Mouse (Mus musculus): ENCODE data around the gene Tatdn2. TPM values are rescaled to one million over a fixed set of nuclear protein-coding genes. Genes with fewer than 3 reads are reported as not detected.
"Not testable (repeated sequence)": the region's sequence is repeated elsewhere in the genome, so short reads cannot be mapped to it uniquely, and the experiment has no call there.

Tatdn2 gene
- polyA plus RNA-seq, 1 experiment from 2014 or later, result 1.0 TPM

- Histone ChIP-seq H3K4me3 (replicated peaks) (peak overlapping the region; percentile 61), H3K4me2 (peak overlapping the region; percentile 67), H3K27ac (peak overlapping the region; percentile 98), H3K4me1 (replicated peaks) (peaks cover 83% of the 10 kb centered on the region), H3K36me3 (peaks cover 40% of the 10 kb centered on the region), H3K27me3 (no peaks in the 10 kb centered on the region), H3K9ac (peak overlapping the region; percentile 84), H3K9me3 (replicated peaks) (no peaks in the 10 kb centered on the region)
- DNase-seq (peak; percentile 91), ATAC-seq (ENCODE audit: low read depth) (peak; percentile 95)
- 1% methylated on average over 14 of the region's 14 CpGs for WGBS (ENCODE audit: insufficient replicate concordance)
Measured at GRCm38 (mm10) chr6:113690400-113691083, 6.3 kb upstream of the Tatdn2 start.

- ATAC-seq (ENCODE audit: low read depth) (no peak; the same call in 1 of the 2 replicates), DNase-seq (no peak)
- Histone ChIP-seq H3K4me3 (replicated peaks) (peak overlapping the region; percentile 61), H3K4me2 (peak overlapping the region; percentile 67), H3K4me1 (replicated peaks) (peaks cover 85% of the 10 kb centered on the region), H3K36me3 (peaks cover 40% of the 10 kb centered on the region), H3K27ac (peak overlapping the region; percentile 98), H3K27me3 (no peaks in the 10 kb centered on the region), H3K9ac (peak overlapping the region; percentile 84), H3K9me3 (replicated peaks) (no peaks in the 10 kb centered on the region)
- WGBS (ENCODE audit: insufficient replicate concordance), result 30% methylated on average over 4 of the region's 4 CpGs
Measured at GRCm38 (mm10) chr6:113691084-113691462, 5.8 kb upstream of the Tatdn2 start.

- H3K27me3 ChIP-seq, result no peaks in the 10 kb centered on the region
- H3K4me1 ChIP-seq (replicated peaks), result peaks cover 82% of the 10 kb centered on the region
- no peak for ATAC-seq (ENCODE audit: low read depth)
- H3K9ac ChIP-seq, result peak overlapping the region; percentile 70
- H3K4me2 ChIP-seq, result peak overlapping the region; percentile 67
- WGBS (ENCODE audit: insufficient replicate concordance), result 67% methylated on average over 5 of the region's 5 CpGs
- no peaks in the 10 kb centered on the region for H3K9me3 ChIP-seq (replicated peaks)
- H3K36me3 ChIP-seq, result peaks cover 37% of the 10 kb centered on the region
- no peak for DNase-seq
- H3K27ac ChIP-seq, result peak overlapping the region; percentile 73
- peak overlapping the region; percentile 61 for H3K4me3 ChIP-seq (replicated peaks)
Measured at GRCm38 (mm10) chr6:113692661-113693133, 4.2 kb upstream of the Tatdn2 start.

GRCm38 (mm10) chr6:113693377-113693776 lies 3.5 kb upstream of the Tatdn2 start:
- 59% methylated on average over 5 of the region's 5 CpGs for WGBS (ENCODE audit: insufficient replicate concordance)
- peak overlapping the region; percentile 67 for H3K4me2 ChIP-seq
- no peaks in the 10 kb centered on the region for H3K27me3 ChIP-seq
- peak overlapping the region; percentile 61 for H3K4me3 ChIP-seq (replicated peaks)
- no peaks in the 10 kb centered on the region for H3K9me3 ChIP-seq (replicated peaks)
- peaks cover 85% of the 10 kb centered on the region for H3K4me1 ChIP-seq (replicated peaks)
- DNase-seq (no peak), ATAC-seq (ENCODE audit: low read depth) (no peak)
- peak overlapping the region; percentile 73 for H3K27ac ChIP-seq
- peaks cover 37% of the 10 kb centered on the region for H3K36me3 ChIP-seq
- H3K9ac ChIP-seq, result peak overlapping the region; percentile 70

GRCm38 (mm10) chr6:113695203-113695602 lies 1.6 kb upstream of the Tatdn2 start:
- no peaks in the 10 kb centered on the region for H3K9me3 ChIP-seq (replicated peaks)
- H3K27ac ChIP-seq, result peak overlapping the region; percentile 90
- ATAC-seq (ENCODE audit: low read depth) (no peak), DNase-seq (no peak)
- peak overlapping the region; percentile 60 for H3K4me2 ChIP-seq
- peaks cover 88% of the 10 kb centered on the region for H3K4me1 ChIP-seq (replicated peaks)
- WGBS (ENCODE audit: insufficient replicate concordance), result 26% methylated on average over 1 of the region's 1 CpGs
- peak overlapping the region; percentile 41 for H3K4me3 ChIP-seq (replicated peaks)
- H3K27me3 ChIP-seq, result no peaks in the 10 kb centered on the region
- peaks cover 50% of the 10 kb centered on the region for H3K36me3 ChIP-seq
- H3K9ac ChIP-seq, result peak overlapping the region; percentile 65

- no peaks in the 10 kb centered on the region for H3K27me3 ChIP-seq
- 37% methylated on average over 4 of the region's 4 CpGs for WGBS (ENCODE audit: insufficient replicate concordance)
- H3K9ac ChIP-seq, result peak overlapping the region; percentile 65
- peaks cover 57% of the 10 kb centered on the region for H3K36me3 ChIP-seq
- ATAC-seq (ENCODE audit: low read depth) (no peak), DNase-seq (no peak)
- H3K9me3 ChIP-seq (replicated peaks), result no peaks in the 10 kb centered on the region
- peaks cover 88% of the 10 kb centered on the region for H3K4me1 ChIP-seq (replicated peaks)
- peak overlapping the region; percentile 60 for H3K4me2 ChIP-seq
- H3K27ac ChIP-seq, result peak overlapping the region; percentile 90
- H3K4me3 ChIP-seq (replicated peaks), result peak overlapping the region; percentile 41
Measured at GRCm38 (mm10) chr6:113695766-113696355, 989 bp upstream of the Tatdn2 start.

GRCm38 (mm10) chr6:113697222-113698205 lies 664 bp downstream of the Tatdn2 start:
- WGBS (ENCODE audit: insufficient replicate concordance), result under 1% methylated on average over 104 of the region's 113 CpGs
- Histone ChIP-seq H3K27ac (peak overlapping the region; percentile 98), H3K4me3 (replicated peaks) (peak overlapping the region; percentile 98), H3K4me2 (peak overlapping the region; percentile 98), H3K4me1 (replicated peaks) (peaks cover 79% of the 10 kb centered on the region), H3K27me3 (no peaks in the 10 kb centered on the region), H3K36me3 (peaks cover 66% of the 10 kb centered on the region), H3K9me3 (replicated peaks) (no peaks in the 10 kb centered on the region), H3K9ac (peak overlapping the region; percentile 99)
- no peak for ATAC-seq (ENCODE audit: low read depth)
- no peak for DNase-seq

- WGBS (ENCODE audit: insufficient replicate concordance), result 82% methylated on average over 3 of the region's 3 CpGs
- H3K4me3 ChIP-seq (replicated peaks), result no peak overlapping the region
- H3K27ac ChIP-seq, result no peak overlapping the region
- no peak for DNase-seq
- peaks cover 9% of the 10 kb centered on the region for H3K4me1 ChIP-seq (replicated peaks)
- peaks cover 99% of the 10 kb centered on the region for H3K36me3 ChIP-seq
- H3K9me3 ChIP-seq (replicated peaks), result no peaks in the 10 kb centered on the region
- H3K27me3 ChIP-seq, result no peaks in the 10 kb centered on the region
- H3K4me2 ChIP-seq, result no peak overlapping the region
- ATAC-seq (ENCODE audit: low read depth), result no peak
- H3K9ac ChIP-seq, result no peak overlapping the region
Measured at GRCm38 (mm10) chr6:113712718-113713117, 15.9 kb downstream of the Tatdn2 start.

GRCm38 (mm10) chr6:113713389-113713788 lies 16.5 kb downstream of the Tatdn2 start:
- not testable (repeated sequence) for H3K4me3 ChIP-seq (replicated peaks); ATAC-seq (ENCODE audit: low read depth); H3K9ac ChIP-seq; H3K4me2 ChIP-seq; H3K4me1 ChIP-seq (replicated peaks); H3K27ac ChIP-seq; H3K9me3 ChIP-seq (replicated peaks); DNase-seq; H3K27me3 ChIP-seq
- WGBS (ENCODE audit: insufficient replicate concordance), result 79% methylated on average over 5 of the region's 5 CpGs
- H3K36me3 ChIP-seq, result peaks cover 98% of the 10 kb centered on the region

- no peak for DNase-seq
- peaks cover 9% of the 10 kb centered on the region for H3K4me1 ChIP-seq (replicated peaks)
- no peaks in the 10 kb centered on the region for H3K27me3 ChIP-seq
- no peaks in the 10 kb centered on the region for H3K9me3 ChIP-seq (replicated peaks)
- H3K36me3 ChIP-seq, result peaks cover 98% of the 10 kb centered on the region
- peak overlapping the region; percentile 50; the same call in 1 of the 2 replicates for H3K27ac ChIP-seq
- ATAC-seq (ENCODE audit: low read depth), result no peak
- H3K4me3 ChIP-seq (replicated peaks), result no peak overlapping the region
- H3K4me2 ChIP-seq, result no peak overlapping the region
- no peak overlapping the region for H3K9ac ChIP-seq
- WGBS (ENCODE audit: insufficient replicate concordance), result 61% methylated on average over 2 of the region's 2 CpGs
Measured at GRCm38 (mm10) chr6:113714276-113714675, 17.4 kb downstream of the Tatdn2 start.

GRCm38 (mm10) chr6:113714797-113715196 lies 17.9 kb downstream of the Tatdn2 start:
- ATAC-seq (ENCODE audit: low read depth) (no peak), DNase-seq (no peak)
- peaks cover 98% of the 10 kb centered on the region for H3K36me3 ChIP-seq
- peak overlapping the region; percentile 50; the same call in 1 of the 2 replicates for H3K27ac ChIP-seq
- no peaks in the 10 kb centered on the region for H3K27me3 ChIP-seq
- H3K9ac ChIP-seq, result no peak overlapping the region
- H3K9me3 ChIP-seq (replicated peaks), result no peaks in the 10 kb centered on the region
- no peak overlapping the region for H3K4me2 ChIP-seq
- no peak overlapping the region for H3K4me3 ChIP-seq (replicated peaks)
- 67% methylated on average over 1 of the region's 1 CpGs for WGBS (ENCODE audit: insufficient replicate concordance)
- peaks cover 14% of the 10 kb centered on the region for H3K4me1 ChIP-seq (replicated peaks)
